In genomic region chr2:38546222-38546621, GRCm38 (mm10) we compare ENCODE assay signal across 8 mouse cellular contexts. TPM values are rescaled to one million over a fixed set of nuclear protein-coding genes. Genes with fewer than 3 reads are reported as not detected.
DNase-seq lines count a peak whose midpoint lies in the region; ATAC-seq and TF ChIP-seq lines count a peak whose summit lies in the region.

No protein-coding gene starts in this region.

- H3K9me3 ChIP-seq in hindbrain, embryonic 11.5 days (ENCODE audit: control insufficient read depth, low read length): no peaks in the 10 kb centered on the region
- H3K9me3 ChIP-seq in hindbrain, postnatal 0 days (ENCODE audit: low read length): no peaks in the 10 kb centered on the region
- H3K9me3 ChIP-seq in heart, embryonic 12.5 days (replicated peaks): no peaks in the 10 kb centered on the region
- H3K9me3 ChIP-seq in limb, embryonic 11.5 days (ENCODE audit: control insufficient read depth, low read length): no peaks in the 10 kb centered on the region

- WGBS in hindbrain, embryonic 11.5 days: 5% methylated on average over 6 of the region's 6 CpGs
- WGBS in hindbrain, postnatal 0 days: 28% methylated on average over 6 of the region's 6 CpGs
- 13% methylated on average over 6 of the region's 6 CpGs for WGBS in heart, embryonic 12.5 days
- WGBS in limb, embryonic 11.5 days: 21% methylated on average over 6 of the region's 6 CpGs

- 0 out of 2 replicates have a peak, but pooled peaks have one; percentile 23 for ATAC-seq in hindbrain, embryonic 11.5 days (ENCODE audit: low FRiP score)
- ATAC-seq in hindbrain, postnatal 0 days: no peak
- ATAC-seq in heart, embryonic 12.5 days (ENCODE audit: insufficient number of reproducible peaks, low FRiP score): peak; percentile 46; the same call in 1 of the 2 replicates
- no peak for ATAC-seq in limb, embryonic 11.5 days (ENCODE audit: insufficient number of reproducible peaks, low FRiP score, low TSS enrichment, low read depth)
- no peak for ATAC-seq in frontal cortex, adult (ENCODE audit: low TSS enrichment)

- no peak for TF ChIP-seq CTCF in hindbrain, postnatal 0 days (IDR thresholded peaks at IDR 0.05; ENCODE audit: low read depth)

- peaks cover 5% of the 10 kb centered on the region; the same call in 1 of the 2 replicates for H3K4me1 ChIP-seq in hindbrain, embryonic 11.5 days (replicated peaks; ENCODE audit: control insufficient read depth, insufficient read depth, low read length)
- H3K4me1 ChIP-seq in hindbrain, postnatal 0 days (ENCODE audit: insufficient read depth, low read length): 0 out of 2 replicates have a peak, but pooled peaks cover 4% of the 10 kb centered on the region
- peaks cover 80% of the 10 kb centered on the region for H3K4me1 ChIP-seq in heart, embryonic 12.5 days (replicated peaks)
- H3K4me1 ChIP-seq in limb, embryonic 11.5 days (ENCODE audit: control insufficient read depth, insufficient read depth, low read length): peaks cover 10% of the 10 kb centered on the region

- H3K4me3 ChIP-seq in hindbrain, embryonic 11.5 days (ENCODE audit: low read depth, low read length): no peak overlapping the region
- H3K4me3 ChIP-seq in hindbrain, postnatal 0 days (ENCODE audit: low read length): no peak overlapping the region
- no peak overlapping the region for H3K4me3 ChIP-seq in heart, embryonic 12.5 days
- no peak overlapping the region for H3K4me3 ChIP-seq in limb, embryonic 11.5 days (ENCODE audit: low read depth, low read length)

- DNase-seq in hindbrain, embryonic 11.5 days (ENCODE audit: low spot score): peak; percentile 43
- DNase-seq in hindbrain, postnatal 0 days (ENCODE audit: low spot score): no peak
- peak; percentile 79 for DNase-seq in adrenal gland, postnatal 25 days
- peak; percentile 37 for DNase-seq in limb, embryonic 11.5 days (ENCODE audit: low spot score)
- DNase-seq in MN1 (ENCODE audit: low spot score): no peak
- no peak for DNase-seq in cerebellum, adult 9-11 months

- H3K27me3 ChIP-seq in hindbrain, embryonic 11.5 days (ENCODE audit: control insufficient read depth, insufficient read depth, low read length): no peaks in the 10 kb centered on the region
- no peaks in the 10 kb centered on the region for H3K27me3 ChIP-seq in hindbrain, postnatal 0 days (ENCODE audit: insufficient read depth, low read length)
- no peaks in the 10 kb centered on the region for H3K27me3 ChIP-seq in heart, embryonic 12.5 days (replicated peaks)
- no peaks in the 10 kb centered on the region for H3K27me3 ChIP-seq in limb, embryonic 11.5 days (ENCODE audit: control insufficient read depth, insufficient read depth, low read length)

- H3K9ac ChIP-seq in hindbrain, embryonic 11.5 days (ENCODE audit: low read depth, low read length): no peak overlapping the region
- H3K9ac ChIP-seq in hindbrain, postnatal 0 days (replicated peaks; ENCODE audit: low read length): no peak overlapping the region
- H3K9ac ChIP-seq in heart, embryonic 12.5 days: no peak overlapping the region
- H3K9ac ChIP-seq in limb, embryonic 11.5 days (ENCODE audit: low read length): no peak overlapping the region

- H3K4me2 ChIP-seq in hindbrain, embryonic 11.5 days (replicated peaks; ENCODE audit: low read depth, low read length): no peak overlapping the region
- H3K4me2 ChIP-seq in hindbrain, postnatal 0 days (ENCODE audit: low read depth, low read length): no peak overlapping the region
- no peak overlapping the region for H3K4me2 ChIP-seq in heart, embryonic 12.5 days
- H3K4me2 ChIP-seq in limb, embryonic 11.5 days (ENCODE audit: low read depth, severe bottlenecking): no peak overlapping the region

- H3K36me3 ChIP-seq in hindbrain, embryonic 11.5 days (ENCODE audit: control insufficient read depth, insufficient read depth, low read length): no peaks in the 10 kb centered on the region
- H3K36me3 ChIP-seq in hindbrain, postnatal 0 days (ENCODE audit: insufficient read depth, low read length): no peaks in the 10 kb centered on the region
- peaks cover 9% of the 10 kb centered on the region for H3K36me3 ChIP-seq in heart, embryonic 12.5 days
- no peaks in the 10 kb centered on the region for H3K36me3 ChIP-seq in limb, embryonic 11.5 days (ENCODE audit: control insufficient read depth, insufficient read depth, low read length)

- H3K27ac ChIP-seq in hindbrain, embryonic 11.5 days (ENCODE audit: low read depth, low read length): no peak overlapping the region
- H3K27ac ChIP-seq in hindbrain, postnatal 0 days: no peak overlapping the region
- peak overlapping the region; percentile 17; the same call in 1 of the 2 replicates for H3K27ac ChIP-seq in heart, embryonic 12.5 days (ENCODE audit: poor library complexity, severe bottlenecking)
- no peak overlapping the region for H3K27ac ChIP-seq in limb, embryonic 11.5 days (replicated peaks; ENCODE audit: low read depth, low read length)

RNA-seq across cellular contexts. Expression of gene Nek6, which starts 34.8 kb away (rescaled TPM):
- 84.5 and 87.8 TPM in 2 replicates for polyA plus RNA-seq in hindbrain, embryonic 11.5 days (2014; fragmentation: Nextera tagmentation; extraction: Ambion mirVana)
- total RNA-seq in hindbrain, postnatal 0 days (2014; rRNA removed): 27.5 and 29.4 TPM in 2 replicates
- polyA plus RNA-seq in hindbrain, postnatal 0 days (2015; fragmentation: Nextera tagmentation; extraction: Ambion mirVana): 65.3 and 75.1 TPM in 2 replicates
- total RNA-seq in adrenal gland, postnatal 25 days (2021): 11.7 and 13.2 TPM in 2 replicates
- 71.8 and 79.2 TPM in 2 replicates for polyA plus RNA-seq in heart, embryonic 12.5 days (2016; fragmentation: Nextera tagmentation; extraction: Ambion mirVana)
- 107 and 108 TPM in 2 replicates for polyA plus RNA-seq in limb, embryonic 11.5 days (2014; fragmentation: Nextera tagmentation; extraction: Ambion mirVana)

Comparison
In these comparisons a context has a peak if more than half of its experiments do, and no peak if none do; other contexts are left out.
1. ATAC-seq: peak in hindbrain, embryonic 11.5 days (single experiment) and heart, embryonic 12.5 days (single experiment); none in hindbrain, postnatal 0 days (single experiment), limb, embryonic 11.5 days (single experiment) and frontal cortex, adult (single experiment).
2. DNase-seq: peak in hindbrain, embryonic 11.5 days (single experiment), adrenal gland, postnatal 25 days (single experiment) and limb, embryonic 11.5 days (single experiment); none in hindbrain, postnatal 0 days (single experiment), MN1 (single experiment) and cerebellum, adult 9-11 months (single experiment).